Mouse (Mus musculus): ENCODE data around the gene Fbxl4.
"Not testable (repeated sequence)": the region's sequence is repeated elsewhere in the genome, so short reads cannot be mapped to it uniquely, and the experiment has no call there.

Fbxl4 gene

GRCm38 (mm10) chr4:22357266-22357930 lies at the start of gene Fbxl4:
Gene Fbxl4 (plus strand): TSS chr4:22357543.
- DNase-seq (ENCODE audit: low spot score in 2 of 2): peak; percentile 77 to 78

- DNase-seq (ENCODE audit: low spot score in 2 of 2): no peak
Observed at GRCm38 (mm10) chr4:22314564-22314963, 42.8 kb upstream of the Fbxl4 start.

- no peak for DNase-seq (ENCODE audit: low spot score in 2 of 2)
Observed at GRCm38 (mm10) chr4:22342816-22343573, 14.3 kb upstream of the Fbxl4 start.

- not testable (repeated sequence) for DNase-seq (ENCODE audit: low spot score in 2 of 2)
Observed at GRCm38 (mm10) chr4:22349086-22349485, 8.3 kb upstream of the Fbxl4 start.

- DNase-seq (ENCODE audit: low spot score in 2 of 2): no peak
Observed at GRCm38 (mm10) chr4:22357931-22358300, 573 bp downstream of the Fbxl4 start.

GRCm38 (mm10) chr4:22358487-22358886 lies 1.1 kb downstream of the Fbxl4 start:
- DNase-seq (ENCODE audit: low spot score in 2 of 2): no peak

- DNase-seq (ENCODE audit: low spot score in 2 of 2): no peak
Observed at GRCm38 (mm10) chr4:22367368-22367767, 10.0 kb downstream of the Fbxl4 start.

GRCm38 (mm10) chr4:22378516-22378915 lies 21.2 kb downstream of the Fbxl4 start:
- no peak for DNase-seq (ENCODE audit: low spot score in 2 of 2)

- DNase-seq (ENCODE audit: low spot score in 2 of 2): no peak
Observed at GRCm38 (mm10) chr4:22380646-22381045, 23.3 kb downstream of the Fbxl4 start.

- no peak for DNase-seq (ENCODE audit: low spot score in 2 of 2)
Observed at GRCm38 (mm10) chr4:22383528-22384265, 26.4 kb downstream of the Fbxl4 start.

GRCm38 (mm10) chr4:22390045-22390444 lies 32.7 kb downstream of the Fbxl4 start:
- DNase-seq (ENCODE audit: low spot score in 2 of 2): no peak

- DNase-seq (ENCODE audit: low spot score in 2 of 2): no peak
Observed at GRCm38 (mm10) chr4:22392777-22393473, 35.6 kb downstream of the Fbxl4 start.

GRCm38 (mm10) chr4:22395404-22395803 lies 38.1 kb downstream of the Fbxl4 start:
- DNase-seq (ENCODE audit: low spot score in 2 of 2): no peak

- DNase-seq (ENCODE audit: low spot score in 2 of 2): no peak
Observed at GRCm38 (mm10) chr4:22396484-22397000, 39.2 kb downstream of the Fbxl4 start.

GRCm38 (mm10) chr4:22397003-22397402 lies 39.7 kb downstream of the Fbxl4 start:
- DNase-seq (ENCODE audit: low spot score in 2 of 2): no peak

- no peak for DNase-seq (ENCODE audit: low spot score in 2 of 2)
Observed at GRCm38 (mm10) chr4:22402032-22402431, 44.7 kb downstream of the Fbxl4 start.

- DNase-seq (ENCODE audit: low spot score in 2 of 2): no peak
Observed at GRCm38 (mm10) chr4:22402930-22403329, 45.6 kb downstream of the Fbxl4 start.

GRCm38 (mm10) chr4:22420627-22421026 lies 63.3 kb downstream of the Fbxl4 start:
- no peak for DNase-seq (ENCODE audit: low spot score in 2 of 2)

- DNase-seq (ENCODE audit: low spot score in 2 of 2): no peak
Observed at GRCm38 (mm10) chr4:22422400-22422799, 65.1 kb downstream of the Fbxl4 start.

GRCm38 (mm10) chr4:22428150-22428549 lies 70.8 kb downstream of the Fbxl4 start:
- no peak for DNase-seq (ENCODE audit: low spot score in 2 of 2)

GRCm38 (mm10) chr4:22469575-22469974 lies 112.2 kb downstream of the Fbxl4 start:
- no peak for DNase-seq (ENCODE audit: low spot score in 2 of 2)

Measured in frontal cortex, postnatal 10 days (tissue).